22 mouse cellular contexts compared by ENCODE assay signal in genomic region chr4:133857527-133857926, GRCm38 (mm10). TPM values are rescaled to one million over a fixed set of nuclear protein-coding genes. Genes with fewer than 3 reads are reported as not detected.
DNase-seq lines count a peak whose midpoint lies in the region; ATAC-seq and TF ChIP-seq lines count a peak whose summit lies in the region.
"Had no signal": no experiment of that assay in that cellular context is flagged by ENCODE, and none has a peak within 500 bp of the region (broad histone marks: within the 10 kb centered on the region; RNA-seq: fewer than 3 reads in every experiment).

No protein-coding gene starts in this region.

- no peak overlapping the region for H3K27ac ChIP-seq in lung, embryonic 14.5 days (ENCODE audit: low read depth)
- no peak overlapping the region for H3K27ac ChIP-seq in forebrain, embryonic 10.5 days
- H3K27ac ChIP-seq: heart, embryonic 10.5 days; hindbrain, embryonic 14.5 days; intestine, embryonic 15.5 days; liver, embryonic 15.5 days had no signal

- peaks cover 30% of the 10 kb centered on the region; the same call in 1 of the 2 replicates for H3K36me3 ChIP-seq in lung, embryonic 14.5 days (ENCODE audit: insufficient read depth)
- peaks cover 39% of the 10 kb centered on the region for H3K36me3 ChIP-seq in forebrain, embryonic 10.5 days (replicated peaks)

- H3K4me2 ChIP-seq in lung, embryonic 14.5 days, result no peak overlapping the region
- H3K4me2 ChIP-seq: hindbrain, embryonic 14.5 days; intestine, embryonic 15.5 days; liver, embryonic 15.5 days; midbrain, embryonic 11.5 days had no signal

- H3K9me3 ChIP-seq in lung, embryonic 14.5 days (ENCODE audit: low read depth, low read length), result no peaks in the 10 kb centered on the region
- no peaks in the 10 kb centered on the region for H3K9me3 ChIP-seq in forebrain, embryonic 10.5 days
- H3K9me3 ChIP-seq: heart, embryonic 10.5 days; intestine, embryonic 15.5 days; liver, embryonic 15.5 days had no signal

- no peak overlapping the region for H3K9ac ChIP-seq in lung, embryonic 14.5 days
- H3K9ac ChIP-seq: hindbrain, embryonic 14.5 days; intestine, embryonic 15.5 days; liver, embryonic 15.5 days had no signal

- peak; percentile 45 for DNase-seq in CD4-positive, CD25-positive, alpha-beta regulatory T cell, adult 2 months (ENCODE audit: low read depth, low spot score)
- no peak for DNase-seq in lung, embryonic 14.5 days
- DNase-seq in lung, adult 18-20 months, result no peak
- DNase-seq in 416B (ENCODE audit: low read depth), result peak; percentile 44
- peak; percentile 45 for DNase-seq in induced T-regulatory cell, adult 2 months (ENCODE audit: low read depth)
- DNase-seq in forebrain, embryonic 10.5 days (ENCODE audit: extremely low spot score, low spot score), result no peak
- no peak for DNase-seq in layer of hippocampus, adult 18-20 months (ENCODE audit: low spot score in 2 of 2)
- DNase-seq: adrenal gland, postnatal 10 days; cerebellum, adult 8-10 months; gastrocnemius, postnatal 10 days; heart, postnatal 4 days; kidney, postnatal 25 days; layer of hippocampus, postnatal 36 days; lung, postnatal 4 days; right cerebral cortex, adult 18-20 months had no signal

- H3K27me3 ChIP-seq in lung, embryonic 14.5 days (ENCODE audit: insufficient read depth, low read length), result no peaks in the 10 kb centered on the region
- H3K27me3 ChIP-seq in forebrain, embryonic 10.5 days (ENCODE audit: poor library complexity, severe bottlenecking), result no peaks in the 10 kb centered on the region
- H3K27me3 ChIP-seq: intestine, embryonic 15.5 days; liver, embryonic 15.5 days had no signal

- WGBS in lung, embryonic 14.5 days, result 68% methylated on average over 4 of the region's 4 CpGs
- WGBS in forebrain, embryonic 10.5 days, result 71% methylated on average over 4 of the region's 4 CpGs

- H3K4me1 ChIP-seq in lung, embryonic 14.5 days (ENCODE audit: insufficient read depth), result no peaks in the 10 kb centered on the region
- H3K4me1 ChIP-seq in forebrain, embryonic 10.5 days, result peaks cover 6% of the 10 kb centered on the region; the same call in 1 of the 2 replicates
- H3K4me1 ChIP-seq: intestine, embryonic 15.5 days; liver, embryonic 15.5 days had no signal

- no peak overlapping the region for H3K4me3 ChIP-seq in lung, embryonic 14.5 days (ENCODE audit: low read depth, low read length)
- H3K4me3 ChIP-seq in forebrain, embryonic 10.5 days, result no peak overlapping the region
- H3K4me3 ChIP-seq: heart, embryonic 10.5 days; intestine, embryonic 15.5 days; liver, embryonic 15.5 days had no signal

- no peak for ATAC-seq in CD4-positive, CD25-positive, alpha-beta regulatory T cell, adult 4 months
- ATAC-seq in lung, embryonic 14.5 days (ENCODE audit: insufficient read depth), result no peak
- ATAC-seq: forebrain, embryonic 14.5 days; intestine, embryonic 15.5 days had no signal

- TF ChIP-seq CTCF in lung, embryonic 14.5 days (IDR thresholded peaks at IDR 0.05; ENCODE audit: low read depth), result 0 out of 2 replicates have a peak, but pooled peaks have one; percentile 7

RNA-seq across cellular contexts. Expression of gene Rps6ka1, which starts 30.1 kb away (rescaled TPM):
- polyA plus RNA-seq in CD4-positive, CD25-positive, alpha-beta regulatory T cell, adult 4 months (2017; shearing (Covaris generic)), result 100 to 1,000 TPM; 118 to 183 TPM
- 46.2 and 49.5 TPM in 2 replicates for polyA plus RNA-seq in lung, embryonic 14.5 days (2014; fragmentation: Nextera tagmentation; extraction: Ambion mirVana)
- 42.7 and 44.1 TPM in 2 replicates for polyA plus RNA-seq in forebrain, embryonic 10.5 days (2016; fragmentation: Nextera tagmentation; extraction: Ambion mirVana)
- total RNA-seq in layer of hippocampus, adult 18-20 months (2021), result 10 to 100 TPM; 10.6 to 10.9 TPM

Comparison
In these comparisons a context has a peak if more than half of its experiments do, and no peak if none do; other contexts are left out.
1. DNase-seq: peak in CD4-positive, CD25-positive, alpha-beta regulatory T cell, adult 2 months (single experiment), 416B (single experiment) and induced T-regulatory cell, adult 2 months (single experiment); none in lung, embryonic 14.5 days (single experiment), lung, adult 18-20 months (0 of 2), forebrain, embryonic 10.5 days (single experiment) and layer of hippocampus, adult 18-20 months (0 of 2).